Mouse (Mus musculus) right cerebral cortex, postnatal 25 days (tissue): ENCODE measurements at regions not wholly inside any gene's neighbourhood (a gene's known extent, or its start where the extent isn't known, plus 50 kb on each side); places are given as distances from the start of the nearest gene placed in this dataset.
"Not testable (repeated sequence)": the region's sequence is repeated elsewhere in the genome, so short reads cannot be mapped to it uniquely, and the experiment has no call there.

Experiments used
- DNase-seq: peaks from one replicate; pipeline ENCODE4 v3.0.0; 2022

GRCm38 (mm10) chr14:76964046-76964445, 72.5 kb upstream of the Ccdc122 start:
- no peak for DNase-seq

- peak; percentile 69 for DNase-seq
These were observed 77.7 kb upstream of the Ccdc122 start for GRCm38 (mm10) chr14:76958875-76959274.

GRCm38 (mm10) chr14:76957136-76957535, 79.4 kb upstream of the Ccdc122 start:
- DNase-seq: no peak

- no peak for DNase-seq
These were observed 83.4 kb upstream of the Ccdc122 start for GRCm38 (mm10) chr14:76953171-76953570.

- DNase-seq: peak; percentile 60
These were observed 85.1 kb upstream of the Ccdc122 start for GRCm38 (mm10) chr14:76951450-76951849.

GRCm38 (mm10) chr14:76949388-76949787, 87.2 kb upstream of the Ccdc122 start:
- DNase-seq: no peak

- DNase-seq: no peak
These were observed 87.6 kb upstream of the Ccdc122 start for GRCm38 (mm10) chr14:76948948-76949347.

GRCm38 (mm10) chr14:76948481-76948880, 88.1 kb upstream of the Ccdc122 start:
- no peak for DNase-seq

- no peak for DNase-seq
These were observed 89.4 kb upstream of the Ccdc122 start for GRCm38 (mm10) chr14:76947148-76947547.

- no peak for DNase-seq
These were observed 90.9 kb upstream of the Ccdc122 start for GRCm38 (mm10) chr14:76945626-76946025.

GRCm38 (mm10) chr14:76941474-76942212, 94.9 kb upstream of the Ccdc122 start:
- no peak for DNase-seq

GRCm38 (mm10) chr14:76940507-76940906, 96.1 kb upstream of the Ccdc122 start:
- DNase-seq: no peak

GRCm38 (mm10) chr14:76936671-76937070, 99.9 kb upstream of the Ccdc122 start:
- DNase-seq: no peak

GRCm38 (mm10) chr14:76936051-76936450, 100.5 kb upstream of the Ccdc122 start:
- DNase-seq: not testable (repeated sequence)

- DNase-seq: no peak
These were observed 101.1 kb upstream of the Ccdc122 start for GRCm38 (mm10) chr14:76935453-76935852.

GRCm38 (mm10) chr14:76932890-76933289, 103.7 kb upstream of the Ccdc122 start:
- no peak for DNase-seq

- DNase-seq: no peak
These were observed 105.2 kb upstream of the Ccdc122 start for GRCm38 (mm10) chr14:76931398-76931797.

- no peak for DNase-seq
These were observed 107.0 kb upstream of the Ccdc122 start for GRCm38 (mm10) chr14:76929562-76929961.

GRCm38 (mm10) chr14:76928706-76929105, 107.9 kb upstream of the Ccdc122 start:
- DNase-seq: no peak

- DNase-seq: no peak
These were observed 109.2 kb upstream of the Ccdc122 start for GRCm38 (mm10) chr14:76927245-76927806.

GRCm38 (mm10) chr14:76926416-76926815, 110.2 kb upstream of the Ccdc122 start:
- DNase-seq: no peak

- no peak for DNase-seq
These were observed 114.1 kb upstream of the Ccdc122 start for GRCm38 (mm10) chr14:76922399-76922939.

GRCm38 (mm10) chr14:76918091-76918490, 118.5 kb upstream of the Ccdc122 start:
- no peak for DNase-seq
